Mouse (Mus musculus) forebrain, embryonic 14.5 days (tissue): Measurements from ENCODE around the gene Lix1. TPM values are rescaled to one million over a fixed set of nuclear protein-coding genes. Genes with fewer than 3 reads are reported as not detected.
"Not testable (repeated sequence)": the region's sequence is repeated elsewhere in the genome, so short reads cannot be mapped to it uniquely, and the experiment has no call there.

Source experiments
- ATAC-seq: fragments of 200-750 bp; cut with Nextera tagmentation; 2 replicates; pipeline ENCODE4 v1.8.0; 2017; ENCODE audit warnings: mild to moderate bottlenecking, moderate library complexity
- DNase-seq: peaks from one replicate; pipeline ENCODE4 v3.0.0-alpha.2; 2015; ENCODE audit warnings: low spot score
- H3K27ac ChIP-seq: fragments of 300-500 bp; sonication (generic); 2 replicates; pipeline ENCODE4 v1.5.1; 2014; ENCODE audit warnings: low read depth, mild to moderate bottlenecking, control low read depth, low read length, moderate library complexity
- H3K27me3 ChIP-seq: fragments of 300-500 bp; sonication (generic); replicated peaks from 2 replicates; pipeline ENCODE4 v1.6.1; 2014; ENCODE audit warnings: low read length, control low read depth, mixed read lengths; ENCODE audit not compliant: control insufficient read depth, insufficient read depth
- H3K36me3 ChIP-seq: fragments of 300-500 bp; sonication (generic); 2 replicates; pipeline ENCODE4 v1.6.1; 2014; ENCODE audit warnings: low read length, control low read depth; ENCODE audit not compliant: control insufficient read depth, insufficient read depth
- H3K4me1 ChIP-seq: fragments of 300-500 bp; sonication (generic); 2 replicates; pipeline ENCODE4 v1.6.1; 2014; ENCODE audit warnings: antibody characterized with exemption, low read length, control low read depth; ENCODE audit not compliant: control insufficient read depth, insufficient read depth
- H3K4me2 ChIP-seq: fragments of 300-500 bp; sonication (generic); 2 replicates; pipeline ENCODE4 v1.6.1; 2014; ENCODE audit warnings: mild to moderate bottlenecking, control low read depth, low read length
- H3K4me3 ChIP-seq: fragments of 300-500 bp; sonication (generic); 2 replicates; pipeline ENCODE4 v1.5.1; 2014; ENCODE audit warnings: low read depth, low read length, control low read depth
- H3K9ac ChIP-seq: fragments of 300-500 bp; sonication (generic); 2 replicates; pipeline ENCODE4 v1.6.1; 2014; ENCODE audit warnings: mild to moderate bottlenecking, low read length, control low read depth, moderate library complexity
- H3K9me3 ChIP-seq: fragments of 300-500 bp; sonication (generic); replicated peaks from 2 replicates; pipeline ENCODE4 v1.6.1; 2016; ENCODE audit warnings: low read length, control low read depth, mixed read lengths; ENCODE audit not compliant: control insufficient read depth
- WGBS: fragments of 180-500 bp; shearing (Covaris S2); extraction: QIAGEN DNeasy Blood & Tissue Kit; methylation state at CpG from one replicate; pipeline ENCODE4 v1.1.7; 2014; 5-methylcytosine and 5-hydroxymethylcytosine counted together
- polyA plus RNA-seq: library from polyadenylated mRNA; unstranded; fragments of >200 nt; fragmentation: Nextera tagmentation; extraction: Ambion mirVana; gene quantifications from 2 replicates; pipeline ENCODE4 v1.2.1, GENCODE M21; 2014

The Lix1 gene
- polyA plus RNA-seq, 1 experiment from 2014 or later: 26.9 TPM

DNA sequence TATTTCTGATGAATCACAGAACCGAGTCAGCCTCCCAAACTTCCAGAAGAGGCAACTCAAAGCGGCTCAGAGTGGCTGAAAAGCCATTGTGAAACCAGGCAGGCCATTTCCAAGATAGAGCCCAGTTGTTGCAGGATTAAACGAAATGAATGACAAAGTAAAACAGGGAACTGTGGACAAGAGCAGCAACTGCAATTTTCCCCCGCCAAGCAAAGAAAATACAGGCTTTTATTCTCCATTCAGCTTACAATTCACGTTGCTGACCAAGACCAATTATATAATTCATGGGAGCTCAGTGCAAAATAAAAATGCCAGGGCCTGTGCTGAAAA is 46.9 kb downstream of the Lix1 start:
- peak overlapping the region; percentile 43 for H3K4me2 ChIP-seq
- 0 out of 2 replicates have a peak overlapping the region, but pooled peaks have one; percentile 11 for H3K4me3 ChIP-seq
- 0 out of 2 replicates have a peak, but pooled peaks cover 3% of the 10 kb centered on the region for H3K36me3 ChIP-seq
- DNase-seq: peak; percentile 56
- H3K27ac ChIP-seq: peak overlapping the region; percentile 58; the same call in 1 of the 2 replicates
- H3K27me3 ChIP-seq: no peaks in the 10 kb centered on the region
- peak; percentile 63 for ATAC-seq
- peaks cover 12% of the 10 kb centered on the region; the same call in 1 of the 2 replicates for H3K4me1 ChIP-seq
- peak overlapping the region; percentile 5; the same call in 1 of the 2 replicates for H3K9ac ChIP-seq
- WGBS: 3% methylated on average over 5 of the region's 5 CpGs
- H3K9me3 ChIP-seq: no peaks in the 10 kb centered on the region

- ATAC-seq (no peak), DNase-seq (peak; percentile 44)
- H3K9ac ChIP-seq: no peak overlapping the region
- H3K36me3 ChIP-seq: 0 out of 2 replicates have a peak, but pooled peaks cover 4% of the 10 kb centered on the region
- H3K4me3 ChIP-seq: no peak overlapping the region
- peaks cover 12% of the 10 kb centered on the region; the same call in 1 of the 2 replicates for H3K4me1 ChIP-seq
- no peak overlapping the region for H3K4me2 ChIP-seq
- H3K9me3 ChIP-seq: no peaks in the 10 kb centered on the region
- H3K27me3 ChIP-seq: no peaks in the 10 kb centered on the region
- no peak overlapping the region for H3K27ac ChIP-seq
- WGBS: 53% methylated on average over 1 of the region's 1 CpGs
Measured at GRCm38 (mm10) chr17:17451102-17451501, 48.6 kb downstream of the Lix1 start.

- H3K27ac ChIP-seq: no peak overlapping the region
- DNase-seq: no peak
- H3K4me2 ChIP-seq: no peak overlapping the region
- ATAC-seq: no peak
- H3K9ac ChIP-seq: no peak overlapping the region
- no peaks in the 10 kb centered on the region for H3K9me3 ChIP-seq
- H3K27me3 ChIP-seq: no peaks in the 10 kb centered on the region
- no peak overlapping the region for H3K4me3 ChIP-seq
- H3K4me1 ChIP-seq: peaks cover 12% of the 10 kb centered on the region; the same call in 1 of the 2 replicates
- 87% methylated on average over 3 of the region's 3 CpGs for WGBS
- 0 out of 2 replicates have a peak, but pooled peaks cover 4% of the 10 kb centered on the region for H3K36me3 ChIP-seq
Measured at GRCm38 (mm10) chr17:17452617-17453016, 50.1 kb downstream of the Lix1 start.

DNA sequence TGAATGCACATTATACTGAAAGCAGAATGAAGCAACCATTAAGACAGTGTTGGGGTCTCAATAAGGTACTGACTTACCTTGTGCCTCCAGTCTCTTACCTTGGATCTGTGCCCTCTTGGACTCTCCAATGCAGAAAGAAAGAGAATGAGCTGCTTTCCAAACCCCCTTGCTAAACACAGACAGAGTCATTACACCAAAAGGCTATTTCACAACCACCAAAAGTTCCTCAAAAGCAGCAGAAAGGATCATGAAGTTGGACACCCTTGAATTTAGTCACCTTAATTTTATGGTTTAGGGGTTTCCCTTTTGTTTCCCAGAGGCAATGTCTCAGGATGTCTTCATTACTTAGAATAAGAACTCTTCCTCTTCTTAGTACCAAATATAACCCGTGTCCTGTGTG is 52.1 kb downstream of the Lix1 start:
- no peak for DNase-seq
- 97% methylated on average over 1 of the region's 1 CpGs for WGBS
- no peak overlapping the region for H3K4me2 ChIP-seq
- H3K27me3 ChIP-seq: no peaks in the 10 kb centered on the region
- H3K9ac ChIP-seq: no peak overlapping the region
- H3K4me1 ChIP-seq: peaks cover under 1% of the 10 kb centered on the region; the same call in 1 of the 2 replicates
- no peak overlapping the region for H3K27ac ChIP-seq
- no peaks in the 10 kb centered on the region for H3K9me3 ChIP-seq
- H3K4me3 ChIP-seq: no peak overlapping the region
- 0 out of 2 replicates have a peak, but pooled peaks cover 4% of the 10 kb centered on the region for H3K36me3 ChIP-seq
- ATAC-seq: no peak

- Histone ChIP-seq H3K27me3 (no peaks in the 10 kb centered on the region), H3K9me3 (no peaks in the 10 kb centered on the region), H3K9ac (no peak overlapping the region), H3K4me1 (no peaks in the 10 kb centered on the region), H3K36me3 (no peaks in the 10 kb centered on the region), H3K4me2 (no peak overlapping the region), H3K4me3 (no peak overlapping the region), H3K27ac (no peak overlapping the region)
- 36% methylated on average over 2 of the region's 2 CpGs for whole genome bisulfite sequencing
- DNase-seq (no peak), ATAC-seq (no peak)
Measured at GRCm38 (mm10) chr17:17485789-17486188, 83.3 kb downstream of the Lix1 start.

GRCm38 (mm10) chr17:17490820-17491621 is 88.5 kb downstream of the Lix1 start:
- Histone ChIP-seq H3K9ac (no peak overlapping the region), H3K36me3 (no peaks in the 10 kb centered on the region), H3K27ac (no peak overlapping the region), H3K9me3 (no peaks in the 10 kb centered on the region), H3K4me3 (no peak overlapping the region), H3K4me2 (no peak overlapping the region), H3K4me1 (no peaks in the 10 kb centered on the region), H3K27me3 (no peaks in the 10 kb centered on the region)
- WGBS: 67% methylated on average over 12 of the region's 15 CpGs
- DNase-seq (no peak), ATAC-seq (no peak)

GRCm38 (mm10) chr17:17491622-17492001 is 89.1 kb downstream of the Lix1 start:
- no peaks in the 10 kb centered on the region for H3K4me1 ChIP-seq
- no peak overlapping the region for H3K27ac ChIP-seq
- no peaks in the 10 kb centered on the region for H3K36me3 ChIP-seq
- ATAC-seq: no peak
- H3K4me3 ChIP-seq: no peak overlapping the region
- no peak overlapping the region for H3K9ac ChIP-seq
- no peaks in the 10 kb centered on the region for H3K9me3 ChIP-seq
- DNase-seq: no peak
- H3K27me3 ChIP-seq: no peaks in the 10 kb centered on the region
- H3K4me2 ChIP-seq: no peak overlapping the region
- WGBS: 91% methylated on average over 7 of the region's 7 CpGs

GRCm38 (mm10) chr17:17492116-17492515 is 89.6 kb downstream of the Lix1 start:
- H3K4me3 ChIP-seq: no peak overlapping the region
- DNase-seq: no peak
- no peak overlapping the region for H3K4me2 ChIP-seq
- no peaks in the 10 kb centered on the region for H3K27me3 ChIP-seq
- no peaks in the 10 kb centered on the region for H3K4me1 ChIP-seq
- H3K9ac ChIP-seq: no peak overlapping the region
- no peaks in the 10 kb centered on the region for H3K9me3 ChIP-seq
- 93% methylated on average over 8 of the region's 8 CpGs for WGBS
- no peak for ATAC-seq
- no peak overlapping the region for H3K27ac ChIP-seq
- H3K36me3 ChIP-seq: no peaks in the 10 kb centered on the region

GRCm38 (mm10) chr17:17496234-17496633 is 93.8 kb downstream of the Lix1 start:
- not testable (repeated sequence) for H3K4me2 ChIP-seq, H3K9me3 ChIP-seq, H3K27ac ChIP-seq, ATAC-seq, H3K4me1 ChIP-seq, DNase-seq, H3K27me3 ChIP-seq, H3K9ac ChIP-seq, H3K36me3 ChIP-seq, H3K4me3 ChIP-seq
